Mouse (Mus musculus): ENCODE measurements around the gene Olfr969. TPM values are rescaled to one million over a fixed set of nuclear protein-coding genes. Genes with fewer than 3 reads are reported as not detected.
"Not testable (repeated sequence)": the region's sequence is repeated elsewhere in the genome, so short reads cannot be mapped to it uniquely, and the experiment has no call there.

Olfr969 gene
- not detected in 2 replicates for polyA plus RNA-seq (2015; fragmentation: Nextera tagmentation; extraction: Ambion mirVana)

- Histone ChIP-seq H3K27ac (ENCODE audit: low read length) (no peak within 1 kb of the TSS), H3K4me1 (ENCODE audit: control insufficient read depth, insufficient read depth, low read length) (no peaks in the 10 kb centered on the region), H3K4me3 (ENCODE audit: low read length) (no peak within 1 kb of the TSS), H3K27me3 (ENCODE audit: control insufficient read depth, insufficient read depth, low read length) (no peaks in the 10 kb centered on the region), H3K9ac (ENCODE audit: low read length) (no peak within 1 kb of the TSS), H3K9me3 (replicated peaks; ENCODE audit: control insufficient read depth, low read length) (no peaks in the 10 kb centered on the region), H3K36me3 (ENCODE audit: control insufficient read depth, insufficient read depth) (no peaks in the 10 kb centered on the region), H3K4me2 (ENCODE audit: low read depth, low read length) (no peak within 1 kb of the TSS)
- no peak for ATAC-seq (replicated peaks; ENCODE audit: extremely low read depth, insufficient read depth, low FRiP score)
- 63% methylated on average over 2 of the region's 2 CpGs for WGBS
Observed at GRCm38 (mm10) chr9:39790558-39790957, at the start of gene Olfr969. Olfr969 (plus strand) TSS chr9:39790945.

GRCm38 (mm10) chr9:39745949-39746348 lies 44.8 kb upstream of the Olfr969 start, which contains the start of gene Olfr967:
Olfr967 (plus strand) TSS chr9:39746249.
- Histone ChIP-seq H3K27ac (ENCODE audit: low read length) (no peak within 1 kb of the TSS), H3K4me1 (ENCODE audit: control insufficient read depth, insufficient read depth, low read length) (no peaks in the 10 kb centered on the region), H3K4me2 (ENCODE audit: low read depth, low read length) (no peak within 1 kb of the TSS), H3K36me3 (ENCODE audit: control insufficient read depth, insufficient read depth) (no peaks in the 10 kb centered on the region), H3K9me3 (replicated peaks; ENCODE audit: control insufficient read depth, low read length) (no peaks in the 10 kb centered on the region), H3K4me3 (ENCODE audit: low read length) (no peak within 1 kb of the TSS), H3K9ac (ENCODE audit: low read length) (no peak within 1 kb of the TSS), H3K27me3 (ENCODE audit: control insufficient read depth, insufficient read depth, low read length) (no peaks in the 10 kb centered on the region)
- ATAC-seq (replicated peaks; ENCODE audit: extremely low read depth, insufficient read depth, low FRiP score) = no peak

DNA sequence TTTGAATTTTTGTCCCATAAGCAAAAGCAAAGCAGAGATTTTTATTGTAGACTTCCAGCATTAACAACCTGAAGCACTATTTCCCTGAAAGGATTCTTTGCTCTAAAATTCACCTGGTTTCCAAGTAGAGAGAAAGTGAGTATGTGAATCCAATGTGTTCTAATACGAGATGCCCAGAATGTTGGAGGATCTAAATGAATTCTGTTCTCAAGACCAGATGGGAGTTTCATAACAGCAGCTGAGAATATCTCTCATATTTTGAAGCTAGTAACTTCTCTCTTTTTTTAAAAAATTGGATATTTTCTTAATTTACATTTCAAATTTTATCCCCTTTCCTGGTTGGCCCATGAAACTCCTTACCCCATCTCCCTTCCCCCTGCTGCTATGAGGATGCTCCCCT lies 44.3 kb upstream of the Olfr969 start:
- WGBS = 85% methylated on average over 1 of the region's 1 CpGs
- Histone ChIP-seq H3K36me3 (ENCODE audit: control insufficient read depth, insufficient read depth) (no peaks in the 10 kb centered on the region), H3K9ac (ENCODE audit: low read length) (no peak overlapping the region), H3K9me3 (replicated peaks; ENCODE audit: control insufficient read depth, low read length) (no peaks in the 10 kb centered on the region), H3K27ac (ENCODE audit: low read length) (no peak overlapping the region), H3K27me3 (ENCODE audit: control insufficient read depth, insufficient read depth, low read length) (no peaks in the 10 kb centered on the region), H3K4me1 (ENCODE audit: control insufficient read depth, insufficient read depth, low read length) (no peaks in the 10 kb centered on the region), H3K4me3 (ENCODE audit: low read length) (no peak overlapping the region), H3K4me2 (ENCODE audit: low read depth, low read length) (no peak overlapping the region)
- ATAC-seq (replicated peaks; ENCODE audit: extremely low read depth, insufficient read depth, low FRiP score) = no peak

DNA sequence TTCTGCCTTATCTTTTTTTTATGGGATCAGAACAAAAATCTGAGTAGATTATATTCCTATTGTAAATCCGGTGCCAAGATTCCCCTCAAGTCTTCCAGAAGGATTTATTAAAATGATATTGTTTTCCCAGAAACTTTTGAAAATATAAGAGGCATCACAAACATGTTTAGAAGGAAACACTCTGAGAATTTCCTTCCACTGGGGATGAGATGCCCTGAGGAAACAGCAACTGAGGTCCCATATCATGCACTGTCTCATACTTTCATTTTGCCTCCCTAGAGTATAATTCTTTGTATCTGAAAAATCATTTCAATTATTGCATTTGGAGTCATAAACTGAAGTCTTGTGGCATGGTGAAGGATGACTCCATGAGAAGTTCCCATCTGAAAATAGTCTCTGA lies 7.6 kb upstream of the Olfr969 start, which contains the start of gene Olfr968:
Gene Olfr968 (minus strand): TSS at position 101 of the 400 bp plus-strand sequence.
- Histone ChIP-seq H3K4me1 (ENCODE audit: control insufficient read depth, insufficient read depth, low read length) (no peaks in the 10 kb centered on the region), H3K4me2 (ENCODE audit: low read depth, low read length) (no peak within 1 kb of the TSS), H3K36me3 (ENCODE audit: control insufficient read depth, insufficient read depth) (no peaks in the 10 kb centered on the region), H3K9me3 (replicated peaks; ENCODE audit: control insufficient read depth, low read length) (no peaks in the 10 kb centered on the region), H3K27ac (ENCODE audit: low read length) (no peak within 1 kb of the TSS), H3K4me3 (ENCODE audit: low read length) (no peak within 1 kb of the TSS), H3K27me3 (ENCODE audit: control insufficient read depth, insufficient read depth, low read length) (no peaks in the 10 kb centered on the region), H3K9ac (ENCODE audit: low read length) (no peak within 1 kb of the TSS)
- 60% methylated on average over 1 of the region's 1 CpGs for WGBS
- ATAC-seq (replicated peaks; ENCODE audit: extremely low read depth, insufficient read depth, low FRiP score) = no peak

- ATAC-seq (replicated peaks; ENCODE audit: extremely low read depth, insufficient read depth, low FRiP score) = no peak
- Histone ChIP-seq H3K27me3 (ENCODE audit: control insufficient read depth, insufficient read depth, low read length) (no peaks in the 10 kb centered on the region), H3K4me3 (ENCODE audit: low read length) (no peak within 1 kb of the TSS), H3K9ac (ENCODE audit: low read length) (no peak within 1 kb of the TSS), H3K36me3 (ENCODE audit: control insufficient read depth, insufficient read depth) (no peaks in the 10 kb centered on the region), H3K9me3 (replicated peaks; ENCODE audit: control insufficient read depth, low read length) (no peaks in the 10 kb centered on the region), H3K27ac (ENCODE audit: low read length) (no peak within 1 kb of the TSS), H3K4me2 (ENCODE audit: low read depth, low read length) (no peak within 1 kb of the TSS), H3K4me1 (ENCODE audit: control insufficient read depth, insufficient read depth, low read length) (no peaks in the 10 kb centered on the region)
- 73% methylated on average over 4 of the region's 4 CpGs for WGBS
Observed at GRCm38 (mm10) chr9:39808560-39808959, 17.8 kb downstream of the Olfr969 start, which contains the start of gene Olfr970. Olfr970 (plus strand) TSS chr9:39808860.

DNA sequence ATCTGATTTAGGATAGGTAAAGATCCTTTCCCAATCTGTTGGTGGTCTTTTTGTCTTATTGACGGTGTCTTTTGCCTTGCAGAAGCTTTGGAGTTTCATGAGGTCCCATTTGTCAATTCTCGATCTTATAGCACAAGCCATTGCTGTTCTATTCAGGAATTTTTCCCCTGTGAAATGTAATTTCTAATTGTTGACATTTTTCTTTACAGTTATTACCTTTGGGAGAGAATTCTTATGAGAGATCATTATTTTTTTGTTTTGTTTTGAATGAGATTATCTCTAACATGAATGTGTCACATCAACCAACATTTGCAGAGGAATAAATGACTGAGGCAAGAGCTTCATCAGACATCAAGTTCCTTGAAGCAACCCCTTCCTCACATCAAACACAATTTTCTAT lies 45.8 kb downstream of the Olfr969 start, which contains the start of gene Olfr971:
Gene Olfr971 (plus strand): TSS at position 301 of the 400 bp plus-strand sequence.
- not testable (repeated sequence) for H3K4me1 ChIP-seq (ENCODE audit: control insufficient read depth, insufficient read depth, low read length); H3K4me2 ChIP-seq (ENCODE audit: low read depth, low read length); H3K9me3 ChIP-seq (replicated peaks; ENCODE audit: control insufficient read depth, low read length); ATAC-seq (replicated peaks; ENCODE audit: extremely low read depth, insufficient read depth, low FRiP score); H3K9ac ChIP-seq (ENCODE audit: low read length); H3K27ac ChIP-seq (ENCODE audit: low read length); H3K27me3 ChIP-seq (ENCODE audit: control insufficient read depth, insufficient read depth, low read length); H3K4me3 ChIP-seq (ENCODE audit: low read length); H3K36me3 ChIP-seq (ENCODE audit: control insufficient read depth, insufficient read depth)
- WGBS = 76% methylated on average over 1 of the region's 2 CpGs

Other genes starting within 250 kb of the Olfr969 start
- gene Olfr958, start 236.9 kb upstream of the Olfr969 start, polyA plus RNA-seq (2015; fragmentation: Nextera tagmentation; extraction: Ambion mirVana) = not detected in 2 replicates
- not detected in 2 replicates for gene Olfr959, start 215.4 kb upstream of the Olfr969 start, polyA plus RNA-seq (2015; fragmentation: Nextera tagmentation; extraction: Ambion mirVana)
- 8.0 and 8.4 TPM in 2 replicates for gene AW551984, start 186.5 kb upstream of the Olfr969 start, polyA plus RNA-seq (2015; fragmentation: Nextera tagmentation; extraction: Ambion mirVana)
- gene Olfr148, start 180.3 kb upstream of the Olfr969 start, polyA plus RNA-seq (2015; fragmentation: Nextera tagmentation; extraction: Ambion mirVana) = not detected in 2 replicates
- not detected in 2 replicates for gene Olfr960, start 169.6 kb upstream of the Olfr969 start, polyA plus RNA-seq (2015; fragmentation: Nextera tagmentation; extraction: Ambion mirVana)
- not detected in 2 replicates for gene Olfr961, start 145.9 kb upstream of the Olfr969 start, polyA plus RNA-seq (2015; fragmentation: Nextera tagmentation; extraction: Ambion mirVana)
- not detected in 2 replicates for gene Olfr963, start 123.7 kb upstream of the Olfr969 start, polyA plus RNA-seq (2015; fragmentation: Nextera tagmentation; extraction: Ambion mirVana)
- gene Olfr149, start 83.8 kb upstream of the Olfr969 start, polyA plus RNA-seq (2015; fragmentation: Nextera tagmentation; extraction: Ambion mirVana) = not detected in 2 replicates
- not detected in 2 replicates for gene Olfr965, start 79.6 kb upstream of the Olfr969 start, polyA plus RNA-seq (2015; fragmentation: Nextera tagmentation; extraction: Ambion mirVana)
- gene Olfr150, start 60.0 kb upstream of the Olfr969 start, polyA plus RNA-seq (2015; fragmentation: Nextera tagmentation; extraction: Ambion mirVana) = not detected in 2 replicates
- gene Olfr967, start 44.7 kb upstream of the Olfr969 start, polyA plus RNA-seq (2015; fragmentation: Nextera tagmentation; extraction: Ambion mirVana) = not detected in 2 replicates
- gene Olfr968, start 7.7 kb upstream of the Olfr969 start, polyA plus RNA-seq (2015; fragmentation: Nextera tagmentation; extraction: Ambion mirVana) = not detected in 2 replicates
- gene Olfr970, start 17.9 kb downstream of the Olfr969 start, polyA plus RNA-seq (2015; fragmentation: Nextera tagmentation; extraction: Ambion mirVana) = not detected in 2 replicates
- gene Olfr971, start 45.9 kb downstream of the Olfr969 start, polyA plus RNA-seq (2015; fragmentation: Nextera tagmentation; extraction: Ambion mirVana) = not detected in 2 replicates
- not detected in 2 replicates for gene Olfr972, start 75.5 kb downstream of the Olfr969 start, polyA plus RNA-seq (2015; fragmentation: Nextera tagmentation; extraction: Ambion mirVana)
- gene Olfr229, start 116.4 kb downstream of the Olfr969 start, polyA plus RNA-seq (2015; fragmentation: Nextera tagmentation; extraction: Ambion mirVana) = not detected in 2 replicates
- not detected in 2 replicates for gene Olfr974, start 146.6 kb downstream of the Olfr969 start, polyA plus RNA-seq (2015; fragmentation: Nextera tagmentation; extraction: Ambion mirVana)
- gene Olfr975, start 161.1 kb downstream of the Olfr969 start, polyA plus RNA-seq (2015; fragmentation: Nextera tagmentation; extraction: Ambion mirVana) = not detected in 2 replicates
- not detected in 2 replicates for gene Olfr976, start 170.2 kb downstream of the Olfr969 start, polyA plus RNA-seq (2015; fragmentation: Nextera tagmentation; extraction: Ambion mirVana)
- not detected in 2 replicates for gene Olfr978, start 201.2 kb downstream of the Olfr969 start, polyA plus RNA-seq (2015; fragmentation: Nextera tagmentation; extraction: Ambion mirVana)
- not detected in 2 replicates for gene Olfr979, start 212.5 kb downstream of the Olfr969 start, polyA plus RNA-seq (2015; fragmentation: Nextera tagmentation; extraction: Ambion mirVana)
- not detected in 2 replicates for gene Olfr980, start 218.6 kb downstream of the Olfr969 start, polyA plus RNA-seq (2015; fragmentation: Nextera tagmentation; extraction: Ambion mirVana)
- not detected in 2 replicates for gene Olfr981, start 230.5 kb downstream of the Olfr969 start, polyA plus RNA-seq (2015; fragmentation: Nextera tagmentation; extraction: Ambion mirVana)